Mouse (Mus musculus) CD4-positive, CD25-positive, alpha-beta regulatory T cell, adult 4 months (primary cell): ENCODE results near the gene Olfr1150-ps1. TPM values are rescaled to one million over a fixed set of nuclear protein-coding genes. Genes with fewer than 3 reads are reported as not detected.

ENCODE experiments used
- ATAC-seq: one replicate; pipeline ENCODE4 v1.8.0; 2017
- polyA plus RNA-seq, 2 experiments: library from polyadenylated mRNA; unstranded; fragments of 100-300 nt; shearing (Covaris generic); gene quantifications; one replicate each; pipeline ENCODE4 v1.2.1; 2017

The Olfr1150-ps1 gene
- not detected for polyA plus RNA-seq

- no peak for ATAC-seq
Measured at GRCm38 (mm10) chr2:87843693-87844092, at the start of gene Olfr1150-ps1. TSS of gene Olfr1150-ps1 (plus strand) at chr2:87843993.

- ATAC-seq: no peak
Measured at GRCm38 (mm10) chr2:87800292-87800691, 43.5 kb upstream of the Olfr1150-ps1 start, which contains the start of gene Olfr1143. TSS of gene Olfr1143 (plus strand) at chr2:87800592.

GRCm38 (mm10) chr2:87809522-87809921, 34.3 kb upstream of the Olfr1150-ps1 start, which contains the start of gene Olfr1145:
TSS of gene Olfr1145 (plus strand) at chr2:87809822.
- ATAC-seq: no peak

- ATAC-seq: no peak
Measured at GRCm38 (mm10) chr2:87830233-87830632, 13.6 kb upstream of the Olfr1150-ps1 start, which contains the start of gene Olfr1148. TSS of gene Olfr1148 (plus strand) at chr2:87830533.

GRCm38 (mm10) chr2:87855562-87855961, 11.8 kb downstream of the Olfr1150-ps1 start, which contains the start of gene Olfr1151:
TSS of gene Olfr1151 (plus strand) at chr2:87855862.
- no peak for ATAC-seq

GRCm38 (mm10) chr2:87866192-87866591, 22.4 kb downstream of the Olfr1150-ps1 start, which contains the start of gene Olfr1152:
TSS of gene Olfr1152 (plus strand) at chr2:87866492.
- no peak for ATAC-seq

- no peak for ATAC-seq
Measured at GRCm38 (mm10) chr2:87894662-87895061, 50.9 kb downstream of the Olfr1150-ps1 start, which contains the start of gene Olfr1153. TSS of gene Olfr1153 (plus strand) at chr2:87894962.

Other genes starting within 250 kb of the Olfr1150-ps1 start
- not detected for gene Olfr1130, start 237.8 kb upstream of the Olfr1150-ps1 start, polyA plus RNA-seq
- gene Olfr1131, start 216.9 kb upstream of the Olfr1150-ps1 start, polyA plus RNA-seq: not detected
- gene Olfr1132, start 206.5 kb upstream of the Olfr1150-ps1 start, polyA plus RNA-seq: not detected
- gene Olfr1133, start 196.6 kb upstream of the Olfr1150-ps1 start, polyA plus RNA-seq: not detected
- not detected for gene Olfr1134, start 185.5 kb upstream of the Olfr1150-ps1 start, polyA plus RNA-seq
- gene Olfr1135, start 170.3 kb upstream of the Olfr1150-ps1 start, polyA plus RNA-seq: not detected
- not detected for gene Olfr1136, start 150.0 kb upstream of the Olfr1150-ps1 start, polyA plus RNA-seq
- gene Olfr1137, start 130.8 kb upstream of the Olfr1150-ps1 start, polyA plus RNA-seq: not detected
- gene Olfr1138, start 104.0 kb upstream of the Olfr1150-ps1 start, polyA plus RNA-seq: not detected
- not detected for gene Olfr1140, start 100.2 kb upstream of the Olfr1150-ps1 start, polyA plus RNA-seq
- gene Olfr1141, start 90.0 kb upstream of the Olfr1150-ps1 start, polyA plus RNA-seq: not detected
- gene Olfr152, start 64.5 kb upstream of the Olfr1150-ps1 start, polyA plus RNA-seq: not detected
- not detected for gene Olfr1143, start 43.4 kb upstream of the Olfr1150-ps1 start, polyA plus RNA-seq
- gene Olfr1145, start 34.2 kb upstream of the Olfr1150-ps1 start, polyA plus RNA-seq: not detected
- gene Olfr1148, start 13.5 kb upstream of the Olfr1150-ps1 start, polyA plus RNA-seq: not detected
- not detected for gene Olfr1151, start 11.9 kb downstream of the Olfr1150-ps1 start, polyA plus RNA-seq
- under 1 TPM in 1 of 2 experiments, not detected in 1; 0.08 TPM for gene Olfr1152, start 22.5 kb downstream of the Olfr1150-ps1 start, polyA plus RNA-seq
- under 1 TPM in 1 of 2 experiments, not detected in 1; 0.34 TPM for gene Olfr1153, start 51.0 kb downstream of the Olfr1150-ps1 start, polyA plus RNA-seq
- not detected for gene Olfr1154, start 61.2 kb downstream of the Olfr1150-ps1 start, polyA plus RNA-seq
- gene Olfr1155, start 101.1 kb downstream of the Olfr1150-ps1 start, polyA plus RNA-seq: not detected
- under 1 TPM in 1 of 2 experiments, not detected in 1; 0.13 TPM for gene Olfr1156, start 109.1 kb downstream of the Olfr1150-ps1 start, polyA plus RNA-seq
- under 1 TPM in 1 of 2 experiments, not detected in 1; 0.11 TPM for gene Olfr1157, start 124.3 kb downstream of the Olfr1150-ps1 start, polyA plus RNA-seq
- gene Olfr74, start 130.7 kb downstream of the Olfr1150-ps1 start, polyA plus RNA-seq: not detected
- gene Olfr1158, start 146.1 kb downstream of the Olfr1150-ps1 start, polyA plus RNA-seq: not detected
- under 1 TPM in 1 of 2 experiments, not detected in 1; 0.05 TPM for gene Olfr1160, start 164.3 kb downstream of the Olfr1150-ps1 start, polyA plus RNA-seq
- not detected for gene Olfr1161, start 178.8 kb downstream of the Olfr1150-ps1 start, polyA plus RNA-seq
- not detected for gene Olfr73, start 193.7 kb downstream of the Olfr1150-ps1 start, polyA plus RNA-seq
- gene Olfr1162, start 207.1 kb downstream of the Olfr1150-ps1 start, polyA plus RNA-seq: under 1 TPM in 1 of 2 experiments, not detected in 1; 0.13 TPM
- gene Olfr1163, start 227.8 kb downstream of the Olfr1150-ps1 start, polyA plus RNA-seq: under 1 TPM in 1 of 2 experiments, not detected in 1; 0.32 TPM
- not detected for gene Olfr1164, start 250.0 kb downstream of the Olfr1150-ps1 start, polyA plus RNA-seq